Mouse (Mus musculus) testis, adult 2 months (tissue): ENCODE measurements around the gene Gm21969.

ENCODE experiments used
- CTCF ChIP-seq: fragments of 200-500 bp; IDR thresholded peaks from 2 replicates; pipeline ENCODE4 v1.5.1; 2012; ENCODE audit warnings: low read depth, mild to moderate bottlenecking, inconsistent platforms, low read length, moderate library complexity; ENCODE audit not compliant: control insufficient read depth, insufficient read depth, insufficient replicate concordance
- POLR2A ChIP-seq: fragments of 200-500 bp; IDR thresholded peaks from 2 replicates; pipeline ENCODE4 v1.6.1; 2012; ENCODE audit warnings: low read depth, mild to moderate bottlenecking, inconsistent platforms, low read length, moderate library complexity; ENCODE audit not compliant: control insufficient read depth

DNA sequence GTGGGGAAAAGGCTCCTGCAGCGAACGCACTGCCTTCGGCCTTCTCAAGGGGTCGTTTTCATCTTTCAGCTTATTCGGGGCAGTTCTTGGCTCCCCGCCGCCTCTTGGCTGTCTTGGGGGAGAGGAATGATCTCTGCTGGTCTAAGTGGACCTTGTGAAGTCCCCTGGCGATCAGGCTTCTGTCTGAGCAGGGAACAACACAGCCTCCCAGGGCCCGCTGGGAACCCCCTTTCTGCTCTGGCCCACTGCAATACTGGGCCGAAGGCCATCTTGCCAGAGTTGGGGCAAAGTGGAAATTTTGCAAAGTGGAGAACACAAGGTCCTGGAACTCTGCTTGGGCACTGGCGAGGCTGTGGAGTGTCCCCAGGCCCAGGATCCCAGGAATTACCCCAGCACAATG is 18.3 kb upstream of the Gm21969 start:
- TF ChIP-seq POLR2A (no peak), CTCF (no peak)
